Mouse (Mus musculus) regulatory T cell (primary cell): ENCODE measurements at regions not wholly inside any gene's neighbourhood (a gene's known extent, or its start where the extent isn't known, plus 50 kb on each side); places are given as distances from the start of the nearest gene placed in this dataset.

Source experiments
- in situ Hi-C: fragments of 300-600 bp; cut with MboI, MseI; formaldehyde crosslinking; loops from one replicate; pipeline ENCODE4 v1.15.1; 2025; ENCODE audit warnings: high pct_unique_total_duplicates

GRCm38 (mm10) chr9:115661834-115662425 lies 247.3 kb upstream of the Gadl1 start:
- in situ Hi-C loops: loop anchor here (10.0 kb wide), 2 partner anchors 1513 to 1623 kb away; no protein-coding TSS in a partner anchor

GRCm38 (mm10) chr9:115665337-115666004 lies 243.8 kb upstream of the Gadl1 start:
- in situ Hi-C loops: loop anchor here (10.0 kb wide), 2 partner anchors 1509 to 1619 kb away; no protein-coding TSS in a partner anchor

GRCm38 (mm10) chr9:115666530-115666929 lies 242.7 kb upstream of the Gadl1 start:
- in situ Hi-C loops: loop anchor here (10.0 kb wide), 2 partner anchors 1508 to 1618 kb away; no protein-coding TSS in a partner anchor

GRCm38 (mm10) chr9:115680703-115681576 lies 228.3 kb upstream of the Gadl1 start:
- in situ Hi-C loops: no loop called here

- in situ Hi-C loops: no loop called here
Observed at GRCm38 (mm10) chr9:115681841-115682240, 227.4 kb upstream of the Gadl1 start.

- in situ Hi-C loops: no loop called here
Observed at GRCm38 (mm10) chr9:115683951-115684350, 225.3 kb upstream of the Gadl1 start.

- in situ Hi-C loops: no loop called here
Observed at GRCm38 (mm10) chr9:115686605-115687004, 222.7 kb upstream of the Gadl1 start.

GRCm38 (mm10) chr9:115692837-115693236 lies 216.4 kb upstream of the Gadl1 start:
- in situ Hi-C loops: no loop called here

- in situ Hi-C loops: loop anchor here (10.0 kb wide), 1 partner anchor 89 kb away; no protein-coding TSS in a partner anchor
Observed at GRCm38 (mm10) chr9:115703791-115704190, 205.5 kb upstream of the Gadl1 start.

GRCm38 (mm10) chr9:115704249-115704648 lies 205.0 kb upstream of the Gadl1 start:
- in situ Hi-C loops: loop anchor here (10.0 kb wide), 1 partner anchor 89 kb away; no protein-coding TSS in a partner anchor

GRCm38 (mm10) chr9:115705761-115706160 lies 203.5 kb upstream of the Gadl1 start:
- in situ Hi-C loops: loop anchor here (10.0 kb wide), 1 partner anchor 91 kb away; no protein-coding TSS in a partner anchor

- in situ Hi-C loops: loop anchor here (10.0 kb wide), 1 partner anchor 94 kb away; no protein-coding TSS in a partner anchor
Observed at GRCm38 (mm10) chr9:115708199-115708934, 200.9 kb upstream of the Gadl1 start.

GRCm38 (mm10) chr9:115710039-115710739 lies 199.1 kb upstream of the Gadl1 start:
- in situ Hi-C loops: loop anchor here (5.0 kb wide), 1 partner anchor 322 kb away; no protein-coding TSS in a partner anchor

- in situ Hi-C loops: no loop called here
Observed at GRCm38 (mm10) chr9:115720306-115720705, 188.9 kb upstream of the Gadl1 start.

- in situ Hi-C loops: no loop called here
Observed at GRCm38 (mm10) chr9:115720841-115721240, 188.4 kb upstream of the Gadl1 start.

- in situ Hi-C loops: no loop called here
Observed at GRCm38 (mm10) chr9:115724063-115724462, 185.2 kb upstream of the Gadl1 start.

GRCm38 (mm10) chr9:115727361-115727760 lies 181.9 kb upstream of the Gadl1 start:
- in situ Hi-C loops: no loop called here

GRCm38 (mm10) chr9:115731557-115731956 lies 177.7 kb upstream of the Gadl1 start:
- in situ Hi-C loops: no loop called here

- in situ Hi-C loops: no loop called here
Observed at GRCm38 (mm10) chr9:115733104-115733503, 176.2 kb upstream of the Gadl1 start.

GRCm38 (mm10) chr9:115739984-115740383 lies 169.3 kb upstream of the Gadl1 start:
- in situ Hi-C loops: no loop called here
